Mouse (Mus musculus) ES-E14 (cell line): ENCODE data around the gene Aars2. TPM values are rescaled to one million over a fixed set of nuclear protein-coding genes. Genes with fewer than 3 reads are reported as not detected.
A peak's percentile ranks its signal among the peaks of the same experiment; 100 is the strongest.

Experiments used
- DNase-seq: peaks from one replicate; pipeline ENCODE4 v3.0.0-alpha.2; 2013; ENCODE audit warnings: low read depth, low spot score
- H3K27ac ChIP-seq: 2 replicates; pipeline ENCODE4 v1.5.1; 2012; ENCODE audit warnings: low read depth, mild to moderate bottlenecking, low read length, moderate library complexity, mixed read lengths; ENCODE audit not compliant: poor library complexity, insufficient read depth, severe bottlenecking
- H3K36me3 ChIP-seq: 2 replicates; pipeline ENCODE4 v1.6.1; 2012; ENCODE audit warnings: mild to moderate bottlenecking, low read length, moderate library complexity, mixed read lengths; ENCODE audit not compliant: control insufficient read depth, poor library complexity, insufficient read depth, severe bottlenecking
- H3K4me1 ChIP-seq, 2 experiments: fragments of 150-350 bp in 1 of 2; sonication (generic) in 1 of 2; 2 replicates each; pipeline ENCODE4 v1.6.1; 2012; ENCODE audit warnings: low read length in 2 of 2, mild to moderate bottlenecking in 1 of 2, mixed read lengths in 1 of 2; ENCODE audit not compliant: control insufficient read depth in 2 of 2, insufficient read depth in 2 of 2, poor library complexity in 1 of 2
- H3K4me3 ChIP-seq, 2 experiments: fragments of 150-350 bp in 1 of 2; sonication (generic) in 1 of 2; 2 replicates each; pipeline ENCODE4 v1.5.1; 2012; ENCODE audit warnings: low read length in 2 of 2, low read depth in 1 of 2, mild to moderate bottlenecking in 1 of 2, mixed read lengths in 1 of 2; ENCODE audit not compliant: insufficient read depth in 1 of 2, poor library complexity in 1 of 2, severe bottlenecking in 1 of 2
- H3K9ac ChIP-seq: 2 replicates; pipeline ENCODE4 v1.6.1; 2012; ENCODE audit warnings: low read depth, mild to moderate bottlenecking, low read length, mixed read lengths; ENCODE audit not compliant: poor library complexity, insufficient read depth, severe bottlenecking
- H3K9me3 ChIP-seq: fragments of 150-350 bp; sonication (generic); 2 replicates; pipeline ENCODE4 v1.6.1; 2012; ENCODE audit warnings: low read depth, mild to moderate bottlenecking, low read length; ENCODE audit not compliant: control insufficient read depth, insufficient read depth
- CHD2 ChIP-seq: IDR thresholded peaks from 2 replicates; pipeline ENCODE4 v1.6.1; 2014; ENCODE audit warnings: mild to moderate bottlenecking, low read depth, low read length, inconsistent platforms
- HCFC1 ChIP-seq: IDR thresholded peaks from 2 replicates; pipeline ENCODE4 v1.6.1; 2012; ENCODE audit warnings: low read length, inconsistent platforms, borderline replicate concordance; ENCODE audit not compliant: insufficient read depth
- MAFK ChIP-seq: IDR thresholded peaks from 2 replicates; pipeline ENCODE4 v1.6.1; 2014; ENCODE audit warnings: mild to moderate bottlenecking, low read depth, low read length, inconsistent platforms; ENCODE audit not compliant: insufficient read depth
- ZC3H11A ChIP-seq: IDR thresholded peaks from 2 replicates; pipeline ENCODE4 v1.6.1; 2012; ENCODE audit warnings: low read depth, mild to moderate bottlenecking, inconsistent platforms, low read length, borderline replicate concordance
- ZNF384 ChIP-seq: IDR thresholded peaks from 2 replicates; pipeline ENCODE4 v1.6.1; 2012; ENCODE audit warnings: low read depth, low read length, inconsistent platforms
- in situ Hi-C, 2 experiments: fragments of 600-800 bp; cut with MboI; formaldehyde crosslinking; loops; one replicate each; pipeline ENCODE4 v1.15.1; 2025; ENCODE audit warnings: low sequenced_read_pairs in 2 of 2, inconsistent platforms in 1 of 2; ENCODE audit not compliant: unreplicated experiment in 2 of 2
- total RNA-seq: library from RNA; depleted of rRNA; stranded (reverse); fragments of 300-350 nt; gene quantifications from 2 replicates; pipeline ENCODE4 v1.2.3, GENCODE M21; 2012

Gene Aars2
- total RNA-seq, 1 experiment: 36.6 TPM

DNA sequence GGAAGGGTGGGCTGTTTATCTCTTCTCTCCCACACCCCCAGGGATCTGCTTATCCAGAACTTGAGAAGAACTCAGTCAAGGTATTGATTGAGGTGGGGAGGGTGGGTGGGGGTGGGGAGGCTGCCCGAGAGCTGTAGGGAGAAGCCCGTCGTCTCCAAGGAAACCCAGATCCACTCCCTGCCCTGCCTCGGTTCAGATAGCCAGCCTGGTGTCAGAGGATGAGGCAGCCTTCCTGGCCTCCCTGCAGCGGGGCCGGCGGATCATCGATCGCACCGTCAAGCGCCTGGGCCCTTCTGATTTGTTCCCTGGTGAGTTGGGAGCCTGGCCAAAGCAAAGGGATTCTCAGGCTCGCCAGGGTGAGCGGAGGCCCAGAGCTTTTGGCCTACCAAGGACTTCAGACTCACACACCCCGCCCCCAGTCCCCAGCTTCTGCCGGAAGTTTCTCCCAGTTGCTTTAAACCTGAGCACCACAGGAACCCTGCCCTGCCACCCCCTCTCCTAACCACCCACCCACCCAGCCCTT lies 8.6 kb downstream of the Aars2 start:
- DNase-seq: no peak
- Histone ChIP-seq H3K4me1 (peaks cover 1 to 16% of the 10 kb centered on the region in 2 experiments; a peak in 3 of 4 replicates), H3K9me3 (no peaks in the 10 kb centered on the region), H3K36me3 (peaks cover 33% of the 10 kb centered on the region), H3K4me3 (peak overlapping the region in 1 of 2 experiments; percentile 44; a peak in 2 of 4 replicates), H3K27ac (no peak overlapping the region; the same call in 1 of the 2 replicates), H3K9ac (peak overlapping the region; percentile 69; the same call in 1 of the 2 replicates)
- in situ Hi-C loops: no loop called here
- no peak for TF ChIP-seq MAFK
- no peak for TF ChIP-seq HCFC1
- no peak for TF ChIP-seq ZNF384
- no peak for TF ChIP-seq ZC3H11A
- TF ChIP-seq CHD2: no peak

DNA sequence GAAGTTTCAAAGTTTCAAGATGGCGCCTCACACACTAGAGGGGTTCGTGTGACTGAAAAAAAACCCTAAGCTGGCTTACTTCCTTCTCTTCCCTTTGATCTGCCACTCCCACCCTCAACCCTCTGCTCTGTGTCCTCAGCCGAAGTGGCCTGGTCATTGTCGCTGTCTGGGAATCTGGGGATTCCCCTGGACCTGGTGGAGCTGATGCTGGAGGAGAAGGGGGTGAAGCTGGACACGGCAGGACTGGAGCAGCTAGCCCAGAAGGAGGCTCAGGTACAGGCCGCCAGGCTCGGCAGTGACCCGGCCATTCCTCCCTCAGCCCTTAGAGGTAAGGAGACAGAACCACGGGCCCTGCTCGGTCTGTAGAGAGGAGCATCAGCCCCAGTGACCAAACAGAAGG lies 9.2 kb downstream of the Aars2 start:
- no peak overlapping the region for H3K4me3 ChIP-seq
- in situ Hi-C loops: no loop called here
- peaks cover 37% of the 10 kb centered on the region for H3K36me3 ChIP-seq
- H3K9me3 ChIP-seq: no peaks in the 10 kb centered on the region
- TF ChIP-seq HCFC1 (no peak), CHD2 (no peak), ZC3H11A (no peak), ZNF384 (no peak), MAFK (no peak)
- DNase-seq: no peak
- H3K4me1 ChIP-seq: peaks cover 1 to 16% of the 10 kb centered on the region in 2 experiments; a peak in 3 of 4 replicates
- H3K9ac ChIP-seq: no peak overlapping the region
- H3K27ac ChIP-seq: no peak overlapping the region; the same call in 1 of the 2 replicates

DNA sequence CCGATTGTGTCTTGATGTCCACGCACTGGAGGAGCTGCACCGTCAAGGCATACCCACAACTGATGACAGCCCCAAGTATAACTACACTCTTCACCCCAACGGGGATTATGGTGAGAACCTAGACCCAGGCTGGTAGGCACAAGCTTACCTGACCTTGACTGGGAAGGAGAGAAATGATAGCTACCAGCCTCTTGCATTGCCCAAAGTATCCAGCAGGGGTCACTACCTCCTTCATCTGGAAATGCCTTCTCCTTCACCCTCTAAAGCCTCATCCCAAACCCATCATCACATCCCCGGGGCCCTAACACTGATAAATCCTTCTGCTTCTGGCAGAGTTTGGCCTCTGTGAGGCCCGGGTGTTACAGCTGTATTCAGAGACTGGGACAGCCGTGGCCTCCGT lies 9.8 kb downstream of the Aars2 start:
- no peaks in the 10 kb centered on the region for H3K9me3 ChIP-seq
- H3K4me3 ChIP-seq: no peak overlapping the region
- TF ChIP-seq ZC3H11A: peak; percentile 12; the same call in 1 of the 2 replicates
- TF ChIP-seq MAFK: no peak
- H3K9ac ChIP-seq: no peak overlapping the region
- DNase-seq: peak; percentile 82
- H3K4me1 ChIP-seq: peaks cover 1 to 16% of the 10 kb centered on the region in 2 experiments; a peak in 3 of 4 replicates
- H3K27ac ChIP-seq: no peak overlapping the region
- in situ Hi-C loops: no loop called here
- peaks cover 41% of the 10 kb centered on the region for H3K36me3 ChIP-seq

DNA sequence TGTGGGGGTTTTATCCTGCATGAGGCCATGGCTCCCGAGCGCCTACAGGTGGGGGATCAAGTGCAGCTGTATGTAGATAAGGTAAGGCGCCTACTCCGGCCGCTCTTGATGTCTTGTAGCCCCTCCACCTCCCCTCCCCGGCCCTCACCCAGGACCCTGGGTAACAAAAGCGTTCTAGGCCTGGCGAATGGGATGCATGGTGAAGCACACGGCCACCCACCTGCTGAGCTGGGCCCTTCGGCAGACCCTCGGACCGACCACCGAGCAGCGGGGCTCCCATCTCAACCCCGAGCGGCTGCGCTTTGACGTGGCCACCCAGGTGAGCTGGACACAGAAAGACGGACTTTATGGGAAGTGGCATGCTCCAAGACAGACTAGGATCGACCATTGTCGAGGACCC lies 10.5 kb downstream of the Aars2 start:
- no peak overlapping the region for H3K4me3 ChIP-seq
- no peak overlapping the region for H3K9ac ChIP-seq
- no peak for TF ChIP-seq CHD2
- no peak for TF ChIP-seq ZNF384
- no peak for TF ChIP-seq HCFC1
- TF ChIP-seq ZC3H11A: no peak
- TF ChIP-seq MAFK: no peak
- DNase-seq: no peak
- H3K4me1 ChIP-seq: peaks cover 1 to 17% of the 10 kb centered on the region in 2 experiments; a peak in 3 of 4 replicates
- in situ Hi-C loops: no loop called here
- H3K36me3 ChIP-seq: peaks cover 41% of the 10 kb centered on the region
- no peak overlapping the region for H3K27ac ChIP-seq
- no peaks in the 10 kb centered on the region for H3K9me3 ChIP-seq
